Mouse (Mus musculus): ENCODE results near the gene Hmgxb4. TPM values are rescaled to one million over a fixed set of nuclear protein-coding genes. Genes with fewer than 3 reads are reported as not detected.
A peak's percentile ranks its signal among the peaks of the same experiment; 100 is the strongest.

The Hmgxb4 gene
- polyA plus RNA-seq, 1 experiment, result 28.7 TPM

GRCm38 (mm10) chr8:75013557-75013956, 20.4 kb downstream of the Hmgxb4 start:
- Histone ChIP-seq H3K4me3 (ENCODE audit: control insufficient read depth, insufficient read depth, low read length) (no peak overlapping the region), H3K4me1 (replicated peaks; ENCODE audit: control insufficient read depth, insufficient read depth, low read length) (0 out of 2 replicates have a peak, but pooled peaks cover 3% of the 10 kb centered on the region), H3K36me3 (ENCODE audit: control insufficient read depth, insufficient read depth, low read length) (no peaks in the 10 kb centered on the region; the same call in none of the 2 replicates), H3K27ac (ENCODE audit: control insufficient read depth, insufficient read depth, low read length) (no peak overlapping the region), H3K27me3 (ENCODE audit: control insufficient read depth, insufficient read depth, low read length) (no peaks in the 10 kb centered on the region)
- no peak for TF ChIP-seq POLR2A (IDR thresholded peaks at IDR 0.05; ENCODE audit: control insufficient read depth, extremely low read depth, insufficient read depth, low read length, poor library complexity)
- TF ChIP-seq CTCF (IDR thresholded peaks at IDR 0.05; ENCODE audit: borderline replicate concordance, control insufficient read depth, extremely low read depth, insufficient read depth, low read length, poor library complexity), result no peak
- WGBS, result 84% methylated on average over 2 of the region's 2 CpGs
- DNase-seq, result no peak

- Histone ChIP-seq H3K36me3 (ENCODE audit: control insufficient read depth, insufficient read depth, low read length) (no peaks in the 10 kb centered on the region; the same call in none of the 2 replicates), H3K27ac (ENCODE audit: control insufficient read depth, insufficient read depth, low read length) (no peak overlapping the region), H3K4me3 (ENCODE audit: control insufficient read depth, insufficient read depth, low read length) (no peak overlapping the region), H3K27me3 (ENCODE audit: control insufficient read depth, insufficient read depth, low read length) (no peaks in the 10 kb centered on the region), H3K4me1 (replicated peaks; ENCODE audit: control insufficient read depth, insufficient read depth, low read length) (0 out of 2 replicates have a peak, but pooled peaks cover 3% of the 10 kb centered on the region)
- TF ChIP-seq CTCF (IDR thresholded peaks at IDR 0.05; ENCODE audit: borderline replicate concordance, control insufficient read depth, extremely low read depth, insufficient read depth, low read length, poor library complexity) (no peak), POLR2A (IDR thresholded peaks at IDR 0.05; ENCODE audit: control insufficient read depth, extremely low read depth, insufficient read depth, low read length, poor library complexity) (no peak)
- WGBS, result 83% methylated on average over 3 of the region's 3 CpGs
- no peak for DNase-seq
Measured at GRCm38 (mm10) chr8:75013964-75014363, 20.8 kb downstream of the Hmgxb4 start.

GRCm38 (mm10) chr8:75015981-75016380, 22.8 kb downstream of the Hmgxb4 start:
- H3K36me3 ChIP-seq (ENCODE audit: control insufficient read depth, insufficient read depth, low read length), result no peaks in the 10 kb centered on the region; the same call in none of the 2 replicates
- no peaks in the 10 kb centered on the region for H3K27me3 ChIP-seq (ENCODE audit: control insufficient read depth, insufficient read depth, low read length)
- 0 out of 2 replicates have a peak, but pooled peaks cover 3% of the 10 kb centered on the region for H3K4me1 ChIP-seq (replicated peaks; ENCODE audit: control insufficient read depth, insufficient read depth, low read length)
- WGBS, result 74% methylated on average over 2 of the region's 2 CpGs
- no peak overlapping the region for H3K4me3 ChIP-seq (ENCODE audit: control insufficient read depth, insufficient read depth, low read length)
- no peak for DNase-seq
- H3K27ac ChIP-seq (ENCODE audit: control insufficient read depth, insufficient read depth, low read length), result no peak overlapping the region
- TF ChIP-seq POLR2A (IDR thresholded peaks at IDR 0.05; ENCODE audit: control insufficient read depth, extremely low read depth, insufficient read depth, low read length, poor library complexity) (no peak), CTCF (IDR thresholded peaks at IDR 0.05; ENCODE audit: borderline replicate concordance, control insufficient read depth, extremely low read depth, insufficient read depth, low read length, poor library complexity) (no peak)

- Histone ChIP-seq H3K4me3 (ENCODE audit: control insufficient read depth, insufficient read depth, low read length) (no peak overlapping the region), H3K36me3 (ENCODE audit: control insufficient read depth, insufficient read depth, low read length) (no peaks in the 10 kb centered on the region; the same call in none of the 2 replicates), H3K4me1 (replicated peaks; ENCODE audit: control insufficient read depth, insufficient read depth, low read length) (0 out of 2 replicates have a peak, but pooled peaks cover 3% of the 10 kb centered on the region), H3K27ac (ENCODE audit: control insufficient read depth, insufficient read depth, low read length) (no peak overlapping the region), H3K27me3 (ENCODE audit: control insufficient read depth, insufficient read depth, low read length) (no peaks in the 10 kb centered on the region)
- 49% methylated on average over 1 of the region's 1 CpGs for WGBS
- no peak for TF ChIP-seq CTCF (IDR thresholded peaks at IDR 0.05; ENCODE audit: borderline replicate concordance, control insufficient read depth, extremely low read depth, insufficient read depth, low read length, poor library complexity)
- TF ChIP-seq POLR2A (IDR thresholded peaks at IDR 0.05; ENCODE audit: control insufficient read depth, extremely low read depth, insufficient read depth, low read length, poor library complexity), result no peak
- DNase-seq, result no peak
Measured at GRCm38 (mm10) chr8:75016422-75016821, 23.3 kb downstream of the Hmgxb4 start.

- TF ChIP-seq POLR2A (IDR thresholded peaks at IDR 0.05; ENCODE audit: control insufficient read depth, extremely low read depth, insufficient read depth, low read length, poor library complexity) (no peak), CTCF (IDR thresholded peaks at IDR 0.05; ENCODE audit: borderline replicate concordance, control insufficient read depth, extremely low read depth, insufficient read depth, low read length, poor library complexity) (no peak)
- peaks cover 16% of the 10 kb centered on the region for H3K36me3 ChIP-seq (ENCODE audit: control insufficient read depth, insufficient read depth, low read length)
- no peak overlapping the region for H3K4me3 ChIP-seq (ENCODE audit: control insufficient read depth, insufficient read depth, low read length)
- 95% methylated on average over 5 of the region's 5 CpGs for WGBS
- no peak overlapping the region for H3K27ac ChIP-seq (ENCODE audit: control insufficient read depth, insufficient read depth, low read length)
- 0 out of 2 replicates have a peak, but pooled peaks cover 3% of the 10 kb centered on the region for H3K4me1 ChIP-seq (replicated peaks; ENCODE audit: control insufficient read depth, insufficient read depth, low read length)
- no peaks in the 10 kb centered on the region for H3K27me3 ChIP-seq (ENCODE audit: control insufficient read depth, insufficient read depth, low read length)
- DNase-seq, result no peak
Measured at GRCm38 (mm10) chr8:75018274-75018972, 25.3 kb downstream of the Hmgxb4 start.

- no peak overlapping the region for H3K27ac ChIP-seq (ENCODE audit: control insufficient read depth, insufficient read depth, low read length)
- H3K27me3 ChIP-seq (ENCODE audit: control insufficient read depth, insufficient read depth, low read length), result no peaks in the 10 kb centered on the region
- H3K36me3 ChIP-seq (ENCODE audit: control insufficient read depth, insufficient read depth, low read length), result peaks cover 36% of the 10 kb centered on the region
- peak; percentile 27 for DNase-seq
- no peaks in the 10 kb centered on the region for H3K4me1 ChIP-seq (replicated peaks; ENCODE audit: control insufficient read depth, insufficient read depth, low read length)
- WGBS, result 94% methylated on average over 3 of the region's 3 CpGs
- no peak for TF ChIP-seq CTCF (IDR thresholded peaks at IDR 0.05; ENCODE audit: borderline replicate concordance, control insufficient read depth, extremely low read depth, insufficient read depth, low read length, poor library complexity)
- no peak for TF ChIP-seq POLR2A (IDR thresholded peaks at IDR 0.05; ENCODE audit: control insufficient read depth, extremely low read depth, insufficient read depth, low read length, poor library complexity)
- H3K4me3 ChIP-seq (ENCODE audit: control insufficient read depth, insufficient read depth, low read length), result no peak overlapping the region
Measured at GRCm38 (mm10) chr8:75023660-75024316, 30.6 kb downstream of the Hmgxb4 start.

All from thymus, adult 2 months (tissue).